Mouse (Mus musculus) bone marrow macrophage, adult 2 months (primary cell): ENCODE data around the gene Tor1b.

Experiments used
- CTCF ChIP-seq: IDR thresholded peaks from 2 replicates; pipeline ENCODE4 v1.5.1; 2012; ENCODE audit warnings: low read depth, mild to moderate bottlenecking, low read length, moderate library complexity
- POLR2A ChIP-seq: IDR thresholded peaks from 2 replicates; pipeline ENCODE4 v1.6.1; 2012; ENCODE audit warnings: mild to moderate bottlenecking, low read depth, low read length, borderline replicate concordance

DNA sequence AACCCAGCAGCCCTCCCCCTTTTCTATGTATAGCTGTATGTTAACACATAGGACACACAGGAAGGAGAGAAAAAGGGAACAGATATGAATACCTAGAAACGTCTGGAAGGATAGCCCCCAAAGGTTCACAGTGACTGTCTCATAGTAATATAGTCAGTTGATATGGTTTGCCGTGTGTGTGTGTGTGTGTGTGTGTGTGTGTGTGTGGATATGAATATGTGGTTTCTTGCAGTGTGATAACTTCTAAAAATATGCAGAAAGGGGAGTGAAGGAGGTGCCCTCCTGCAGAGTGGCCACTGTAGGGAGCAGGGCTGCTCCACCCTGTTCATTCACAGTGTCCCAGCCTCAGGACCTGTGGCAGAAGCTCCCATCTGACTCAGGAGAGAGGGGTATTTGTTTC, 52.7 kb downstream of the Tor1b start:
- TF ChIP-seq CTCF (no peak), POLR2A (no peak)
